Mouse (Mus musculus): Measurements from ENCODE around the gene Entpd2. TPM values are rescaled to one million over a fixed set of nuclear protein-coding genes. Genes with fewer than 3 reads are reported as not detected.

The Entpd2 gene
- polyA plus RNA-seq, 1 experiment, result 6.2 TPM

DNA sequence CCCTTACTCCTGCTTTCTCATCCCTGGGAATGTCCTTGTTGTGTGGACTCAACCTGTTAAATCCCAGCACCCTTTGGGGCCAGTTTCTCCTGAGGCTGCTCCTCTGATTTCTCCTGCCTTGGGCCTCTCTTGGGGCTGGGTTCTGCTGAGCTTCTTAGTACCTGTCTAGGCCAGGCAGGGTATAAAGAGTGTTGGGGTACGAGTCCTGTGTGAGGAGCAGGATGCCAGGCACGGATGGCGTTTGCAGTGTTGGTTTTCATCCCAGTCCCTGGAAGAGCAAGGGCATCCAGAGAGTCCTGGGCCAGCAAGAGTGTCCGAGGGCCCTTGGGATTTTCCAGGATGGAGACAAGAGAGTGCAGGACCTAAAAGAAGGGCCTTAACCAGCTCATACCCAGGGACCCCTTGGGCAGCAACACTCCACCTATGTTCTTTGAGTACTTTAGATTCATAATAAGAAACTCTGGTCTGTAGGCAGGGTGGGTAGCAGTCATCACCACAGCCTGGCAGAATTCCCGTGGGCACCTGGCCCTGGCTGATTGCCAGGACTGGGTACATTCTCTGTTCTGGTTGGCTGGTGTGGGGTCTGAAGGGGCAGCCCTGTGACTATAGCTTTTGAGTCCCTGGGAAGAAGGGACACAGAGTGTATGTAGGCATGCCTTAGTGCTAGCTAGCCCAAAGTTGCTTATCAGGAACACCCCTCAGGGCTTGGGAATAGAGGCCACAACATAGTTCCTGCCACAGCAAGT is 33.9 kb downstream of the Entpd2 start:
- Histone ChIP-seq H3K4me1 (ENCODE audit: control insufficient read depth, insufficient read depth, low read length) (peaks cover 9% of the 10 kb centered on the region), H3K27me3 (ENCODE audit: control insufficient read depth, insufficient read depth, low read length) (no peaks in the 10 kb centered on the region), H3K27ac (ENCODE audit: control insufficient read depth, insufficient read depth, low read depth, low read length) (no peak overlapping the region)

DNA sequence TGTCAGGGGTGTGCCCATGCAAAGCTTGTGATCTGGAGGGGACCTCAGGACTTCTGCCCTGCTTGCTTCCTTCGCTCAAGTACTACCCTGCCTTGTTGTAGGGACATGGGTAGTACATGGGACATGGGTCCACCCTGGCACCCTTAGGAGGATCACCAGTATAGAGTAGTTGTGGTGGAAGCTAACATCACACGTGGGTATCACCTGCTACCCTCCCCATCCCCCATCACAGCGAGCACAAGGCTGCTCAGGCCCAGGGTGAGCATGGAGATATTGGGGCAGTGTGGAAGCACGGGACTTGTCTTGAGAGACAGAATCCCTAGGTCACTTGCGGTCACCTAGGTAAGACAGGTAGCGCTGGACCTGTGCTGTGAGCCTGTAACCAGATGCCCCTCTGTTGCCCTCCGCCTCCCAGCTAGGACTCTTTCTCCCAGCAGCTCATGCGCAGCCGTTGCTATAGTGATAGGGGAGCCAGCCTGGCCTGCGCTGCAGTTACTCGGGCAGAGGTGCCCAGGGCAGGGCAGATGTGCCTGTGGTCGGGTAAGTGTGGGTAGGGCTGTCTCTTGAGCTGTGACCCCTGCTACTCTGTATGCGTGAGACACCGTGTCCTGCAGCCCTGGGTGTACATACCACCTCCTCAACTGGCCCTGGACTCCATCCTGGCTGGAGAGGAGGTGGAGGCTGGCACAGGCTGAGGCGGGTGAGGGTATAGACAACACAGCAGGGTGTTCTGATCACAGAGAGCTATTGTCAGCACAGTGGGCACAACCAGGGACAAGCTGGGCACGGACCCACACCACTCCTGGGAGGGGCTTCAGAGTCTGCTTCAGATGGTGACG is 34.9 kb downstream of the Entpd2 start:
- Histone ChIP-seq H3K4me3 (ENCODE audit: control insufficient read depth, low read depth, low read length) (no peak overlapping the region), H3K27me3 (ENCODE audit: control insufficient read depth, insufficient read depth, low read length) (no peaks in the 10 kb centered on the region), H3K4me1 (ENCODE audit: control insufficient read depth, insufficient read depth, low read length) (peaks cover 6% of the 10 kb centered on the region), H3K27ac (ENCODE audit: control insufficient read depth, insufficient read depth, low read depth, low read length) (no peak overlapping the region), H3K36me3 (ENCODE audit: control insufficient read depth, insufficient read depth, low read length) (no peaks in the 10 kb centered on the region)
- TF ChIP-seq POLR2A (IDR thresholded peaks at IDR 0.05; ENCODE audit: control insufficient read depth, low read depth, low read length) (no peak), CTCF (IDR thresholded peaks at IDR 0.05; ENCODE audit: control insufficient read depth, insufficient read depth, insufficient replicate concordance, low read depth, low read length) (no peak)

More for the DNA sequence above, 33.9 kb downstream of the Entpd2 start:
- no peak overlapping the region for H3K4me3 ChIP-seq (ENCODE audit: control insufficient read depth, low read depth, low read length)
- H3K36me3 ChIP-seq (ENCODE audit: control insufficient read depth, insufficient read depth, low read length), result no peaks in the 10 kb centered on the region
- TF ChIP-seq POLR2A (IDR thresholded peaks at IDR 0.05; ENCODE audit: control insufficient read depth, low read depth, low read length) (no peak), CTCF (IDR thresholded peaks at IDR 0.05; ENCODE audit: control insufficient read depth, insufficient read depth, insufficient replicate concordance, low read depth, low read length) (no peak)

DNA sequence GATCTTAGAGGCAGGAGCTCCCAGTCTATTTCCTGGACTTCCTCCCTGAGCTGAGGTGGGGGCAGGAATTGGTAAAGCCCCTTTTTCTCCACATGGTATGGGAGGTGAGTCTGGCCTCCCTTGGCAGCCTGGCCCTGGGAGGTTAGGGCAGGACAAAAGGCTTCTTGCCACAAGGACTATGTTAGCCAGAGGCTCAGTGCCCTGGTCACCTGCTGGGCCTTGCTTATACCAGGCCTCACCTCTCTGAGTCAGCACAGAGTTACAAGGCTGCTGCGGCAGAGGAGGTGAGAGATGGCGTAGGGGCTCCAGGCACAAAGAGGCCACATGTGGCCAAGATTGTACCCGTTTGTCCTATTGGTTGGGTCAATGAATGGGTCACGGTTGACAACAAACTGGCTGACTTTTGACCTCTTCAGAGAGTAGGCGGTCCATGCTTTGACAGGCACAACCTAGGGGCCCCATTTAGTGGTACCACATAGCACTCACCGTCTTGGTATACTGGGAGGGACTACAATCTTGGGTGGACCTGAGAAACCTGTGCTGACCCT is 35.7 kb downstream of the Entpd2 start:
- TF ChIP-seq CTCF (IDR thresholded peaks at IDR 0.05; ENCODE audit: control insufficient read depth, insufficient read depth, insufficient replicate concordance, low read depth, low read length), result no peak
- TF ChIP-seq POLR2A (IDR thresholded peaks at IDR 0.05; ENCODE audit: control insufficient read depth, low read depth, low read length), result no peak
- Histone ChIP-seq H3K27ac (ENCODE audit: control insufficient read depth, insufficient read depth, low read depth, low read length) (no peak overlapping the region), H3K36me3 (ENCODE audit: control insufficient read depth, insufficient read depth, low read length) (no peaks in the 10 kb centered on the region), H3K27me3 (ENCODE audit: control insufficient read depth, insufficient read depth, low read length) (no peaks in the 10 kb centered on the region), H3K4me1 (ENCODE audit: control insufficient read depth, insufficient read depth, low read length) (peaks cover 6% of the 10 kb centered on the region), H3K4me3 (ENCODE audit: control insufficient read depth, low read depth, low read length) (no peak overlapping the region)

DNA sequence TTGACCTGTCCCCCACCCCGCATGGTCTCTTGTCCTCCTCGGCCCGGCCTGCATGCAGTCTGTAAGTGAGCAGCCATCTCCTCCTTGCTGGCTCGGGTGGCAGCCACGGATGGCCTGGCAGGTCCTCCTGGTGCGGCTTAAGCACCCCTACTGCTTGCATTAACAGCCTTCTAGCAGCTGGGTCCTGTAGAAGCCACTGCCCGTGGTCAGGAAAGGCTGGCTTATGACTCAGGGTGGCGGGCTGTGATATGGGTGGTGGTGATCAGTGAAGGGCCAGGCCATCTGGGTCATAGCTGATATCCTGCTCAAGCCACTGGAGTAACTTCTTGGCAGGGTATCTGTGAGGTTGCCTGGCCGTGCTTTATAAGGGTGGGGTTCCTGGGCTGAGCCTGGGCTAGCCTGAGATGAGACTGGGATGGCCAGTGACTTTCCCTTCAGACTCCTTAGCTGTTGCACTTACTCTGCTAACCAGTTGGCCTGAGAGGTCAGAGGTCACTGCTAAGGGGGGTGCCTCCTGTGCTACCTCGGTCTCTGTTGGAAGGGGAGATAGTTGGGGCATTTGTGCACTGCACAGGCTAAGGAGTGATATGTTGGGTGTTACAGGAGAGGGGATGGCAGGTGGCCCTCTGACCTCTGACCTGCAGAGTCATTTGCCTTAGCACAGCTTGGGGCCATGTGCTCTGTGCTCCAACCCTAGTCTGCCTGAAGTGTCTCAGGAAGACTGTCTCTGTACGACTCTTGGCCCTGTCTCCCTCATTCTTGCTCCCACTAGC is 36.8 kb downstream of the Entpd2 start:
- H3K36me3 ChIP-seq (ENCODE audit: control insufficient read depth, insufficient read depth, low read length), result no peaks in the 10 kb centered on the region
- peaks cover 6% of the 10 kb centered on the region for H3K4me1 ChIP-seq (ENCODE audit: control insufficient read depth, insufficient read depth, low read length)
- TF ChIP-seq POLR2A (IDR thresholded peaks at IDR 0.05; ENCODE audit: control insufficient read depth, low read depth, low read length), result no peak
- TF ChIP-seq CTCF (IDR thresholded peaks at IDR 0.05; ENCODE audit: control insufficient read depth, insufficient read depth, insufficient replicate concordance, low read depth, low read length), result no peak
- H3K4me3 ChIP-seq (ENCODE audit: control insufficient read depth, low read depth, low read length), result no peak overlapping the region
- no peaks in the 10 kb centered on the region for H3K27me3 ChIP-seq (ENCODE audit: control insufficient read depth, insufficient read depth, low read length)
- H3K27ac ChIP-seq (ENCODE audit: control insufficient read depth, insufficient read depth, low read depth, low read length), result no peak overlapping the region

DNA sequence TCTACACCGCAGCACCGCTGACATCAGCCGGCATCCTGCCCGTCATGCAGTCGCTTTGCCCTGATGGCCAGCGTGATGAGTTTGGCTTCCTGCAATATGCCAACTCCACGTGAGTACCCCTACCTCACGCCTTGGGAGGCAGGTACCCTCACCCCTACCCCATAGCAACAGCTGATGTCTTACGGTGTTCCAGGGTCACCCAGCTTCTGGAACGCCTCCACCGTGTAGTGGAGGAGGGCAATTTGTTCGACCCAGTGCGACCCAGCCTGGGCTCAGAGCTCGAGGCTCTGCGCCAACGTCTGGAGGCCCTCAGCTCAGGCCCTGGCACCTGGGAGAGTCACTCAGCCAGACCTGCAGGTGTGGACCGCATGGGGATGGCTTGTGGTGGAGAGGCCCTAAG is 37.4 kb downstream of the Entpd2 start:
- no peak overlapping the region for H3K27ac ChIP-seq (ENCODE audit: control insufficient read depth, insufficient read depth, low read depth, low read length)
- H3K4me3 ChIP-seq (ENCODE audit: control insufficient read depth, low read depth, low read length), result no peak overlapping the region
- H3K4me1 ChIP-seq (ENCODE audit: control insufficient read depth, insufficient read depth, low read length), result peaks cover 6% of the 10 kb centered on the region
- no peaks in the 10 kb centered on the region for H3K36me3 ChIP-seq (ENCODE audit: control insufficient read depth, insufficient read depth, low read length)
- no peaks in the 10 kb centered on the region for H3K27me3 ChIP-seq (ENCODE audit: control insufficient read depth, insufficient read depth, low read length)
- TF ChIP-seq POLR2A (IDR thresholded peaks at IDR 0.05; ENCODE audit: control insufficient read depth, low read depth, low read length) (no peak), CTCF (IDR thresholded peaks at IDR 0.05; ENCODE audit: control insufficient read depth, insufficient read depth, insufficient replicate concordance, low read depth, low read length) (no peak)

DNA sequence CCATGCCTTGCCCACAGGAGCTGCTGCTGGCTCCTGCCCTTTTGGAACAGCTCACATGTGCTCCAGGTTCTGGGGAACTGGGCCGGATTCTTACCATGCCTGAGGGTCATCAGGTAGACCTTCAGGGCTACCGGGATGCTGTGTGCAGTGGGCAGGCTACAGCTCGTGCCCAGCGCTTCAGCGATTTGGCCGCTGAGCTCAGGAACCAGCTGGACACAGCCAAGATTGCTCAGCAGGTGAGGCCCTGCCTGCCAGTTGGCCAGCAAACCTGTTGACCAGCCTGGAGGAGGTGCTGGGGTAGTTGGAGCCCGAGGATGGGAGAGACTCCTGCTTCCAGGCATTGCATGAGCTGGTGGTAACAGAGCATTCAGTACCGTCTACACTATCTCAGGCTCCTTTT is 38.6 kb downstream of the Entpd2 start:
- Histone ChIP-seq H3K27ac (ENCODE audit: control insufficient read depth, insufficient read depth, low read depth, low read length) (no peak overlapping the region), H3K27me3 (ENCODE audit: control insufficient read depth, insufficient read depth, low read length) (no peaks in the 10 kb centered on the region), H3K36me3 (ENCODE audit: control insufficient read depth, insufficient read depth, low read length) (no peaks in the 10 kb centered on the region), H3K4me1 (ENCODE audit: control insufficient read depth, insufficient read depth, low read length) (peaks cover under 1% of the 10 kb centered on the region; the same call in 1 of the 2 replicates), H3K4me3 (ENCODE audit: control insufficient read depth, low read depth, low read length) (no peak overlapping the region)
- TF ChIP-seq POLR2A (IDR thresholded peaks at IDR 0.05; ENCODE audit: control insufficient read depth, low read depth, low read length) (no peak), CTCF (IDR thresholded peaks at IDR 0.05; ENCODE audit: control insufficient read depth, insufficient read depth, insufficient replicate concordance, low read depth, low read length) (no peak)
